Mouse (Mus musculus) myocyte (in vitro differentiated cells): ENCODE measurements around the gene Tubgcp3. TPM values are rescaled to one million over a fixed set of nuclear protein-coding genes. Genes with fewer than 3 reads are reported as not detected.

Source experiments
- H3K27me3 ChIP-seq: one replicate; pipeline ENCODE4 v1.6.1; 2011; ENCODE audit not compliant: control insufficient read depth, insufficient read depth, insufficient read length
- H3K36me3 ChIP-seq: one replicate; pipeline ENCODE4 v1.6.1; 2011; ENCODE audit not compliant: control insufficient read depth, insufficient read depth
- H3K4me2 ChIP-seq: one replicate; pipeline ENCODE4 v1.6.1; 2011; ENCODE audit warnings: low read depth, control low read depth
- H3K4me3 ChIP-seq: one replicate; pipeline ENCODE4 v1.5.1; 2011; ENCODE audit warnings: mild to moderate bottlenecking, control low read depth, moderate library complexity
- H3K79me2 ChIP-seq: one replicate; pipeline ENCODE4 v1.6.1; 2011; ENCODE audit not compliant: control insufficient read depth, insufficient read depth
- H3ac ChIP-seq: one replicate; pipeline ENCODE4 v1.6.1; 2011; ENCODE audit not compliant: control insufficient read depth, insufficient read length
- CEBPB ChIP-seq: IDR thresholded peaks from 2 replicates; pipeline ENCODE4 v1.6.1; 2011; ENCODE audit warnings: mild to moderate bottlenecking, moderate library complexity; ENCODE audit not compliant: poor library complexity, insufficient read depth, severe bottlenecking
- E2F4 ChIP-seq: IDR thresholded peaks from one replicate; pipeline ENCODE4 v1.6.1; 2011; ENCODE audit warnings: mild to moderate bottlenecking, control low read depth, moderate library complexity; ENCODE audit not compliant: insufficient read depth
- MAX ChIP-seq: IDR thresholded peaks from one replicate; pipeline ENCODE4 v1.6.1; 2011; ENCODE audit warnings: low read depth, mild to moderate bottlenecking, control low read depth
- MYOD1 ChIP-seq, 3 experiments: IDR thresholded peaks; one replicate each; pipeline ENCODE4 v1.6.1; 2011; ENCODE audit warnings: control low read depth in 2 of 3, low read depth in 2 of 3, mild to moderate bottlenecking in 2 of 3, moderate library complexity in 1 of 3; ENCODE audit not compliant: insufficient read length in 2 of 3, control insufficient read depth in 1 of 3
- MYOG ChIP-seq, 3 experiments: IDR thresholded peaks; one replicate each; pipeline ENCODE4 v1.6.1; 2011; ENCODE audit warnings: control low read depth in 2 of 3, low read depth in 2 of 3, mild to moderate bottlenecking in 2 of 3; ENCODE audit not compliant: insufficient read length in 2 of 3, control insufficient read depth in 1 of 3, insufficient read depth in 1 of 3
- POLR2A ChIP-seq: IDR thresholded peaks from one replicate; pipeline ENCODE4 v1.6.1; 2011; ENCODE audit warnings: low read depth, mild to moderate bottlenecking, control low read depth, moderate library complexity; ENCODE audit not compliant: insufficient read length
- POLR2AphosphoS2 ChIP-seq: IDR thresholded peaks from one replicate; pipeline ENCODE4 v1.6.1; 2011; ENCODE audit warnings: low read depth, control low read depth; ENCODE audit not compliant: insufficient read length
- REST ChIP-seq: IDR thresholded peaks from one replicate; pipeline ENCODE4 v1.6.1; 2011; ENCODE audit warnings: mild to moderate bottlenecking, control low read depth, moderate library complexity; ENCODE audit not compliant: insufficient read depth, insufficient read length
- SRF ChIP-seq: IDR thresholded peaks from one replicate; pipeline ENCODE4 v1.6.1; 2011; ENCODE audit warnings: low read depth; ENCODE audit not compliant: control insufficient read depth, insufficient read length
- TCF12 ChIP-seq: IDR thresholded peaks from one replicate; pipeline ENCODE4 v1.6.1; 2011; ENCODE audit warnings: mild to moderate bottlenecking, control low read depth; ENCODE audit not compliant: poor library complexity, insufficient read depth, severe bottlenecking
- TCF3 ChIP-seq: IDR thresholded peaks from one replicate; pipeline ENCODE4 v1.6.1; 2011; ENCODE audit warnings: low read depth, control low read depth; ENCODE audit not compliant: insufficient read length
- USF1 ChIP-seq: IDR thresholded peaks from one replicate; pipeline ENCODE4 v1.6.1; 2011; ENCODE audit warnings: low read depth, mild to moderate bottlenecking, control low read depth, moderate library complexity
- polyA plus RNA-seq: library from polyadenylated mRNA; unstranded; fragments of >200 nt; fragmentation: generic; extraction: Trizol; gene quantifications from one replicate; pipeline ENCODE4 v1.2.1, GENCODE M21; 2012; ENCODE audit warnings: missing spikeins

Gene Tubgcp3
- polyA plus RNA-seq = 14.0 TPM

DNA sequence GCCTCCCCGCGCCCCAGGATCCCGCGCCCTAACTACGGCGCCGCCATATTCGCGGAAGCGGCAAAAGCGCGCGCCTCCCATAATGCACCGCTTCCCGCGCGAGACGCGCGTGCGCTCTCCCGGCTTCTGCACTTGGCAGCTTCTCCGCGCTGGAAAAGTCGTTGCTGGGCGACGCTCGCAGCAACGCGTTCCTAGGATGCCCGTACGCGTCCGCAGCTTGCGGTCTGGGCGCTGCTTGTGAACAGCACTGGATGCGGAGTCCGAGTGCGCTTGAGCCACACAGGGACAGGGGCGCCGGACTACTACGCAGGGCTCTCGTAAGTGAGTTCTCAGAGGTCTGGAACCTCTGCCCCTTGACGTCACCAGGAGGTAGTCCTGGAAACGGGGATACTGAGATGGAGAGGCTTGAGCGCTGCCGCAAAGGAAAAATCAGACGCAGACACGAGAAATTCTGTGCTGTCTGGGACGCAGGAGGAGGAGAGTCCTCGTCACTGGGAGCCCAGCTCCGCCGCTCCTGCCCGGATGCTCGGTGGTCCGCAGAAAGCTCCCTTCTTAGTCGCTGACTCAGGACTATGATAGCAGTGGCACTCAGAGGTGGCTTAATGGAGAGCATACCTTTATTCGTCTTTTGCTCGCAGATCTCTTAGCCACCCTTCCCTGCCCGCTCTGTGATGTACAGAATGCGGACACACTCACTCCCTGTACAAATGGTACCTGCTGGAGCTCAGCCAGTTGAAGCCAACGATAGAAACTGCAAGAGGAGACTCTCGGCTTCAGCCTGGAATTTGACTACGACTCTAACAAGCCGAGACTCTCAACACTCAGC lies at the start of gene Tubgcp3:
Gene Tubgcp3 (minus strand): TSS at position 193 of the 826 bp plus-strand sequence.
- Histone ChIP-seq H3K4me2 (peak within 1 kb of the TSS; percentile 84), H3K36me3 (no peaks in the 10 kb centered on the region)
- TF ChIP-seq POLR2AphosphoS2 (peak; percentile 69), POLR2A (peak; percentile 84), MYOG (IDR thresholded peaks at IDR 0.05; ENCODE audit: control insufficient read depth in 1 of 3, insufficient read depth in 1 of 3, insufficient read length in 2 of 3, low read depth in 2 of 3) (no peak), TCF3 (no peak), USF1 (no peak), MAX (no peak), E2F4 (peak; percentile 61), CEBPB (no peak), MYOD1 (IDR thresholded peaks at IDR 0.05; ENCODE audit: control insufficient read depth in 1 of 3, insufficient read length in 2 of 3, low read depth in 2 of 3) (peak in 1 of 3 experiments; percentile 1)

DNA sequence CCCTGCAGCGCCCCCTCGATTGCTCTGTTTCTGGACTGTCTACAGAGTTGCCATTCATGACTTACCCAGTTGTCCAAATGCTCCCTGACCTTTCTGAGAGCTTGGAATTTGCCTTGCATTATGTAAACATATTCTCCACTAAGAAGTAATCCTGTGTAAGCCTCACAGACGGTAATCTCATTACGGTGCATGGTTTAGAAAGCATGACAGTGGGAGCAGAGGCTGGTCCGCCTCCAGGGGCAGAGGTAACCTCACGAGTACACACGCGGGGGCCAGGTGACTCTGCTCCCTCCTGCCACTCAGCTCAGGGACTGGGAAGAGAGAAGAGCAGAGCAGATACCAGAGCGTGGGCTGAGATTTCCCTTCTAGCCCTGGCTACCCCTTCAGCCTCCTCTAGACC lies 47.0 kb upstream of the Tubgcp3 start:
- Histone ChIP-seq H3K79me2 (no peaks in the 10 kb centered on the region), H3ac (no peak overlapping the region), H3K36me3 (no peaks in the 10 kb centered on the region), H3K4me2 (no peak overlapping the region), H3K4me3 (no peak overlapping the region), H3K27me3 (peaks cover 26% of the 10 kb centered on the region)
- TF ChIP-seq REST = no peak
- no peak for TF ChIP-seq USF1
- no peak for TF ChIP-seq POLR2AphosphoS2

More for the DNA sequence above, at the start of gene Tubgcp3:
- peaks cover 44% of the 10 kb centered on the region for H3K79me2 ChIP-seq
- peak within 1 kb of the TSS; percentile 77 for H3K4me3 ChIP-seq
- peaks cover 15% of the 10 kb centered on the region for H3K27me3 ChIP-seq
- peak within 1 kb of the TSS; percentile 18 for H3ac ChIP-seq

DNA sequence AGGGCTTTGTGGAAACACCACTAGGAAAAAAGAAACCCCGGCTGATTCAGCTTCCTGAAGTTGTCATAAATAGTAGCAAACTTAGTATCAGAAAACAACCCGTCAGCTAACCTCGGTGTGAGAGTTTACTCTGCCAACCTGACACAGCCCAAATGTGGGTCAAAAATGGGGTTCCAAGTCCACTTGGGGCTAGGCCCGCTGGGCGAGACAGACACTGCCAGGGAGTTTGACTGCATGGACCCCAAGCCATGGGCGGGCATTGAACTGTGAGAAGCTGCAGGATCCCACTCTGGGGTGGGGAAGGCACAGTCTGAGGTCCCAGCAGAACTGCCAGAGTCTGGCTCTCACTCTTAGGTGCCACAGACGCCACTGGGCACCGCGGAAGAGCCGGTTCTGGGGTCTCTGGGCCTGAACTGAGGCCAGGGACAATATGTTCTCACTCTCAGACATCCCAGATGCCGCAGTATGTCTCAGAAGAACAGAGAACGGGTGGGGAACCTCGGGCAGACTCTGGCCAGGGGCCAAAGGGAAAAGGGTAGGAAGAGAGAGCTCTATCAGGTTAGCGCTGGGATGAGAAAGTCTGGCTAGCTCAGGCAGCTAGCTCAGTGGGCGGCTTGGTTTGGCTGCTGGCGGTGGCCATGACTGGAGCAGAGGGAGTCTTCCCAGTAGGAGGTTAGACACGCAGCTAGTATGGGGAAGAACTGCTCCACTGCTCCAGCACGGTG lies 44.0 kb upstream of the Tubgcp3 start:
- H3ac ChIP-seq = no peak overlapping the region
- no peak overlapping the region for H3K4me3 ChIP-seq
- no peak overlapping the region for H3K4me2 ChIP-seq
- no peak for TF ChIP-seq CEBPB
- TF ChIP-seq TCF3 = no peak
- TF ChIP-seq USF1 = no peak
- no peak for TF ChIP-seq SRF
- H3K36me3 ChIP-seq = no peaks in the 10 kb centered on the region
- peaks cover 33% of the 10 kb centered on the region for H3K27me3 ChIP-seq
- H3K79me2 ChIP-seq = no peaks in the 10 kb centered on the region

DNA sequence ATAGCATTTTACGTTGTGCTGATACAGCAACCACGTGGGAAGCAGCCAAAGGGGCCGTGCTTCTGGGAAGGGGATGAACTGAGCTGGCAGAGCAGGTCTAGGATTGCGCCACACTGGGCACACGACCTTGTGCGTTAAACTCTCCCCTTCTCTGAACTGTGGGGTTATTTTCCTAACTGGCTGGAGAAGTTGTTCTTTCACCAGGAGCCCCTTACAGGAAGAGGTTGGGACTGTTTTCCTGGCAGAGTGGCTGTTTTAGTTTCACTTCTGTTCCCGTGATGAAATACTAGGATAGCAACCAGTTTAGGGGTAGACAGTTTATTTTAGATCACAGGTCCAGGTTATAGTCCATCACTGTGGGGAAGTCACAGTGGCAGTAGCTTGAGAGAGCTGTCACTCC lies 39.6 kb upstream of the Tubgcp3 start:
- no peaks in the 10 kb centered on the region for H3K79me2 ChIP-seq
- no peak overlapping the region for H3K4me2 ChIP-seq
- H3K27me3 ChIP-seq = peaks cover 54% of the 10 kb centered on the region
- H3K36me3 ChIP-seq = no peaks in the 10 kb centered on the region
- TF ChIP-seq USF1 = no peak
- no peak for TF ChIP-seq TCF12
- TF ChIP-seq TCF3 = no peak
- no peak for TF ChIP-seq SRF
- TF ChIP-seq CEBPB = no peak
- TF ChIP-seq MYOG (IDR thresholded peaks at IDR 0.05; ENCODE audit: control insufficient read depth in 1 of 3, insufficient read depth in 1 of 3, insufficient read length in 2 of 3, low read depth in 2 of 3) = no peak
- no peak for TF ChIP-seq POLR2AphosphoS2
- no peak for TF ChIP-seq MAX
- TF ChIP-seq REST = no peak
- TF ChIP-seq POLR2A = no peak
- TF ChIP-seq E2F4 = no peak
- TF ChIP-seq MYOD1 (IDR thresholded peaks at IDR 0.05; ENCODE audit: control insufficient read depth in 1 of 3, insufficient read length in 2 of 3, low read depth in 2 of 3) = no peak
- no peak overlapping the region for H3ac ChIP-seq
- no peak overlapping the region for H3K4me3 ChIP-seq

DNA sequence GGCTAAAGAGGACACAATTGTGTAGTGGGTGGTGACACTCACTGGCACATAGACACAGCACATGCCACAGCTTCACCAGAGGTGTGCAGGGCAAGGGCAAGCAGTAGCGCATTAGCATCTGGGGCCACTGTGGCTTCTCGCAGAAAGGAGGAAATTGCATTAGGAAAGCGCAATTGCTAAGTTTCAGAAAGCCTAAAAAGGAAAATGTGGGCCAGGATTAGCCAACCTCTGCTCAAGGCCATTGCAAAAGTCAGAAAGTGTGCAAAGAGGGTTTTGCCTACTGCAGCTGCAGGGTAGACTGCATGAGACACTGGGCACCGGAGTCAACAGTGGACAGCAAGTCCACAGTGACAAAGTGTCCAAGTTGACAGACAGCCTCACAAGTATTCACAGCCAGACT lies 31.5 kb upstream of the Tubgcp3 start:
- no peaks in the 10 kb centered on the region for H3K36me3 ChIP-seq
- no peak overlapping the region for H3K4me2 ChIP-seq
- H3ac ChIP-seq = no peak overlapping the region
- H3K79me2 ChIP-seq = no peaks in the 10 kb centered on the region
- peaks cover 61% of the 10 kb centered on the region for H3K27me3 ChIP-seq
- no peak overlapping the region for H3K4me3 ChIP-seq
- TF ChIP-seq TCF12 (no peak), TCF3 (no peak), CEBPB (no peak), POLR2AphosphoS2 (no peak), REST (no peak), SRF (no peak), POLR2A (no peak), USF1 (no peak), E2F4 (no peak), MAX (no peak), MYOG (IDR thresholded peaks at IDR 0.05; ENCODE audit: control insufficient read depth in 1 of 3, insufficient read depth in 1 of 3, insufficient read length in 2 of 3, low read depth in 2 of 3) (no peak), MYOD1 (IDR thresholded peaks at IDR 0.05; ENCODE audit: control insufficient read depth in 1 of 3, insufficient read length in 2 of 3, low read depth in 2 of 3) (no peak)
